Mouse (Mus musculus) brain, embryonic 14.5 days (tissue): ENCODE data around the gene Thap4.

Experiments used
- CTCF ChIP-seq: fragments of 200-500 bp; IDR thresholded peaks from 2 replicates; pipeline ENCODE4 v1.5.1; 2012; ENCODE audit warnings: inconsistent platforms, mild to moderate bottlenecking, moderate library complexity, borderline replicate concordance; ENCODE audit not compliant: insufficient read depth, insufficient read length; ENCODE audit errors: extremely low read depth
- POLR2A ChIP-seq: fragments of 200-500 bp; IDR thresholded peaks from 2 replicates; pipeline ENCODE4 v1.6.1; 2012; ENCODE audit warnings: mild to moderate bottlenecking, inconsistent platforms, borderline replicate concordance; ENCODE audit not compliant: poor library complexity, insufficient read depth, insufficient read length, severe bottlenecking; ENCODE audit errors: extremely low read depth

DNA sequence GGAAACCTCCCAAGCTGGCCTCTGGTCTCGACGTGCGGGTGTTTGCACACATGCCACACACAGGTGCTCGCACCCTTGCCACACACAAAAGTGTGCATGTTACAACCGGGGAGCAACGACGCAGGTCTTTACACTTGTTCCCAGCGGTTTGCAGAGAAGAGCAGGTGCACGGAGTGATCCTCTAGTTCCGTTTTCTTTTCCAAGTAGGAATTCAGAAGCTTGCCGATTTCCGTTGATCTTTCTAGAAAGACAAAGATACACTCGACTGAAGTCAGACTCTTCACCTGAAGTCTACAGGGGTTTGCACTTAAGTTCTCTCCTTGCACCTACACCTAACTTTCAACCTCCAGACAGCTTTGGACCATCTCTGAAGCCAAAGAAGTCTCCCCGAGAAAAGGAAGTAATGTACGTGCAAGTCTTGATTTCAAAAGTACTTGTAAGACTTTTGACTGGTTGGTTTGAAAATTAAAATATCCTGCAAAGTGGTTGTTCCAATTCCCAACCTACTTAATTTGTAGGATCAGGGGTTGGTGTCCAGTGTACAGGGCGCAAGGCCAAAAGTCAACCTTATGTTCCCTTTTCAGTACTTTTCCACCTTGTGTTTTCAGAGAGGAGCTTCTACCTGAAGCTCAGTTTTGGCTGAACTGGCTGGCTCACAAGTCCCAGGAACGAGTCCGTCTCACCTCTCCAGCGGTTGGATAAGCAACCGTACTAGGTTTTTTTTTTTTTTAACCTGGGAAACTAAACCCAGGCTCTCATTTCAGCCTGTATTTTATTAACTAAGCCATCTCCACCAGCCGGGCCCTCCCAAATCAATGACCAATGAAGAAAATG lies 46.2 kb upstream of the Thap4 start:
- TF ChIP-seq CTCF, result no peak
- no peak for TF ChIP-seq POLR2A
